Mouse (Mus musculus) heart, adult 2 months (tissue): Measurements from ENCODE around the gene Cap1.

Source experiments
- CTCF ChIP-seq: fragments of 200-600 bp; IDR thresholded peaks from 2 replicates; pipeline ENCODE4 v1.8.1; 2022; ENCODE audit warnings: antibody characterized with exemption, mild to moderate bottlenecking, moderate library complexity
- POLR2A ChIP-seq: fragments of 200-500 bp; IDR thresholded peaks from 2 replicates; pipeline ENCODE4 v1.6.1; 2011; ENCODE audit warnings: mild to moderate bottlenecking, low read depth, low read length, control low read depth; ENCODE audit not compliant: insufficient read depth

GRCm38 (mm10) chr4:122903709-122904108 is 17.9 kb upstream of the Cap1 start:
- TF ChIP-seq POLR2A (no peak), CTCF (no peak)
